Mouse (Mus musculus) thymus, postnatal 36 days (tissue): ENCODE data around the gene Gm28729.
"Not testable (repeated sequence)": the region's sequence is repeated elsewhere in the genome, so short reads cannot be mapped to it uniquely, and the experiment has no call there.

Experiments used
- DNase-seq, 2 experiments: peaks; one replicate each; pipeline ENCODE4 v3.0.0; 2022; ENCODE audit warnings: mixed read lengths in 2 of 2

Gene Gm28729

DNA sequence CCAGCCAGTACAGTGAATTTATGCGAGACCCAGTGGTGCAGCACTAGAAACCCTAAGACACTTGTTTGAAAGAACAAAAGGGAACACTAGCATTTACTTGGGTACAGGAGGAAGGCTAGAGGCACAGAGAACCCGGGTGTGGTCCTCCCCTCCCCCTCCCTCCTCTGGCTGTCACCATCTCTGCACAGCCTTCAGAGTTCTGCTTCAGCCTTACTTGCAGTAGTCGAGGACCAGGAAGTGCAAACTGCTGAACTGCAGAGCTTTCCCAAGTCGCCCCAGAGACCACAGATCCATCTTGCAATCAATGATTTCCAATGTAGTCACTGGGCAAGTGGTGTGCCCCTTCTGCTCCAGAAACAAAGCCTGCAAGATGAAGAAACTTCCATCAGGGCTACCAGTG lies 7.6 kb downstream of the Gm28729 start:
- DNase-seq: peak; percentile 9 to 19

DNA sequence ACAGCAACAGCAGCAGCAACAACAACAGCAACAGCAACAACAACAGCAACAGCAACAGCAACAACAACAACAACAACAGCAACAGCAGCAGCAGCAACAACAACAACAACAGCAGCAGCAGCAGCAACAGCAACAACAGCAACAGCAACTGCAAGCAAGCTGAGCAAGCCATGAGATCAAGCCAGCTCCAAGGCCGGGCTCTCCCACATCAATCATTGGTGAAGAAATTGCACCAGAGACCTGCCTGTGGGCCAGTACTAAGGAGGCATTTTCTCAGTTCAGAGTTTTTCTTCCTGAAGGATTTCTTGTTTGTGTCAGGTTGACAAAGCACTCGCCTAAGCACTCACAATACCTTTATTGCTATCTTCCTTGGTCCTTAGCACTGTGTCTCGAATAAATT lies 8.3 kb downstream of the Gm28729 start:
- no peak for DNase-seq

DNA sequence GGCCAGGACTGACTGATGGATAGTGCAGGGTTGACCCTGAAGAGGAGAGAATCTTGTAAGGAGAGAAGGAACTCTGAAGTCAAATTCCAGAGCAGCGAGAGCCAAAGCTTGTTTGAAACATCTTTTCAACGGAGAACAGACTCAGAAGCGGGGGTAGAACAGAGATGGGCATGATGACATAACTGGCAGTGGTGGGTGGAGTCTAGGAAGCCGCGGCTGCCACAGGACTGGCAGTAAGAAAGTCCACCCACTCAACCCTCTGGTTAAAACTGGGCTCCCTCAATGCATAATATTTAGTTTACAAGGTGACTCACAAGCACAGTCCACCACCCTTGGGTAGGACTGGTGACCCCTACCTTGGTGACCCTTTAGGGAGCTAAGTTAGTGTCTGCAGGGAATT lies 9.3 kb downstream of the Gm28729 start:
- no peak for DNase-seq

DNA sequence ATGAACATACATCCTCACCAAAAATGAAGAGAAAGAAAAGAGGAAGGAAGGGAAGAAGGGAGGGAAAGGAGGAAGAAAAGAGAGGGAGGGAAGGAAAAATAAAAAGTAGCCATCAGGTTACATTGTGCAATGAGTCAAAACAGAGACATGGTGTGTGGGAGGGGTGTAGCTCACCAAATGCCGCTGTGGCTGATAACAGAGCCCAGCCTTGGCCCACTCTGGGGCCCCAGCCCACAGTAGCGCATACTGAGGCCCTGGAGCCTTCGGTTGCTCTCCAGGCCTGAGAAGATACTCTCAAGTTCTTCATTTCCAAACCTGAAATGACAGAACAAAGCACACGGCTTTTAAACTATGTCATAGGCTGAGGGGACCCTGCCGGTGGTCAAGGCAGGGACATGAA lies 10.8 kb downstream of the Gm28729 start:
- no peak for DNase-seq

DNA sequence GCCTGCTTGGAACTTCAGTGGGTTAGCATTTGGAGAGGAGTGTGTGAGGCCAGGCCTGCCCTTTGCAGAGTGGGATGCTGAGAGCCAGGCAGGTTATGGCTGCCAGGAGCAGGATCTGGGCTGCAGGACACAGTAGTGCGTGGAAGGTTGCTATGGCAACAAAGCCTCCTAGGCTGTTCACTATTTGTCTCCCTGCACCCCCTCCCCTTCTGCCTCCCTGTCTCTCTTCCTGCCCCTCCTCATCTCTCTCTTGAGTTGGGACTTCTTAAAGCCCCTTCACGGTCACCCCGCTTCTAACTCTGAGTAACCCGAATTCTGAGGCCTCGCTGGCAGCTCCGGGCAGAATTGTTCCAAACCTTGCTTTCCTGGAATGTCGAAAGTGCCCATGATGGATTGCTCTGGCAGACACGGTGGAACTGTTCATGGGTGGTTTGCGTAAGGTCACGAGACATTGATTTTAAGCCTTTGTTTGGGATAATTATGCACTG lies 19.0 kb downstream of the Gm28729 start:
- DNase-seq: no peak

DNA sequence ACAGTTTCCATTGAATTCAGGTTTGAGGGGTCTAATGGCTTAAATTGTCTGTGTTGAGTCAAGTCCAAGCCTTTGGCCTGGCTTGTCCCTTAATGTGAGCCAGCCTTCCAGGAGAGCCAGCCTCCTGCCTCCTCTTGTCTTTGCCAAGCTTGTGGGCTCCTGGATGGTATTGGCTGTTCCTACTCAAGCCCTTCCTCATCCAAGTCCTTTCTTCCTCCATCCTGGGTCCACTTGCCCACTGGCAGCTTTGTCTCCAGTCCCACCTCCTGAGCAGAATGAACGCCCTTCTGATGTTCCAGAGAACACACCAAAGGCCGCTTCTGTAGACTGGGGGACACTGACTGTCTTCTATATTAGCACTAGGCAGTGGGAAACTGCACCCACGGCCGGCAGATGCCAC lies 19.9 kb downstream of the Gm28729 start:
- DNase-seq: no peak

DNA sequence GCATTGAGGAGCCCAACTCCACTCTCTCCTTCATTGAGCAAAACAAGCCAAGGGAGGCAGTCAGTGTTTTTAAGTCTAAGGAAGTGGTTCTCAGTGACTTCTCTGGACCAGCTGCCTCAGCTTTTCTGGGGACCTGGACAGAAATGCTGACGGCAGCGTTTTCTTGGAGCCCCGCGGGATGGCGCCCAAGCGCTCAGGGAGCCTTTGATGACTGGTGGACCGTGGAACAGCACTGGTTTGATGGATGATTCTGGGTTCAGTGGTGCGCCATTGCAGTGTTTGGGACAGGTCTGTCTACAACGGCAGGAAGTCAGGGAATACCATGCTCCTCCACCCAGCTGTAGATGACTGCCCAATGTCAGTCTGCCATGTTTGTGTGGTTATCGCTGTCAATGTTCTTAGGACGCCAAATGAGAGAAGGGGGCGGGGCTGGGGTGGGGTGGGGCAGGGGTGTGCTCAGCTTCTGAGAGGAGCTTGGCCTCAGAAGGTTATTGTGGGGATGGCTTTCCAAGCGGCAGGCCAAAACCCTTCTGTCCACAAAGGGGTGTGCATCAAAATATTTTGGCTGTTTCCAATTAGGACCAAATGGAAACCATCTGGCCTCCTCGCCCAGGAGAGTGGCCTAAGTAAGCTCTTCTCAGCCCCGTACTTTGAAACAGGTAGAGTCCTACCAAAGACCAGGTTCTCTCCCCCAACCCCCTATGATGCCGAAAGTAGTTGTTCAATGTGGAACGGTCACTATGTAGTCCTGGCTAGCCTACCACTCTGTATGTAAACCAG lies 20.8 kb downstream of the Gm28729 start:
- DNase-seq: no peak

DNA sequence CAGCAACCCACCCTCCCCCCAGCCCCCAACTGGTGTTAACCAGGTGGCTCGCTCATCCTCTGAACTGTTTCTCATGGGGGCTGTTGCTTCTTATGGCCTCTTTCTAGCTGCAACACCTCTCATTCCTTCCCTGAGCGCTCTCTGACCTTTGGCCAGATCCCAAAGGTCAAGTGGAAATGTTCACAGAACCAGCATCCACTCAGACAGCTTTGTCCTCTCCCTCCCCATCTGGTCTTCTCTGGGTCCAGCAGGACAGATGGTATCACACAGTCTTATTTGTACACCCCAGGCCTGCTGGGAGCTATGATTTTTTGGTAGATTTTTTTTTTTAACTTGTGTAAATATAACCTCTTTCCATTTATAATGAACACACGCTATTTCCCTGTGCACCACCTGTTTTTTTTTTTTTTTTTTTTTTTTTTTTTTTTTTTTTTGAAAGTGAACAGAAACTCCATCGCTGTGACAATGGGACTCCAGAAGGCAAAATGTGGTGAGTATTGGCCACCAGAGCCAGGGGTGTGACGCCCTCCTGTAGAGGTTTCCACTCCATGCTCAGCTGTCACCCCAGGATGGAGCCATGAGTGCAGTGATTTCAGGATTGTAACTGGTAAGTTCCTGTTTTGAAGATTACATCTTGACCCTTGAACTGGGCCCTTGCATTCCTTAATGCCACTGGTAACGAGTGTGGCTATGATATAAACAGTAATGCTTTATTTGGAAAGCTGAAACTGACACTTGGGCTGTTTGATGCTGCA lies 22.0 kb downstream of the Gm28729 start:
- DNase-seq: no peak

DNA sequence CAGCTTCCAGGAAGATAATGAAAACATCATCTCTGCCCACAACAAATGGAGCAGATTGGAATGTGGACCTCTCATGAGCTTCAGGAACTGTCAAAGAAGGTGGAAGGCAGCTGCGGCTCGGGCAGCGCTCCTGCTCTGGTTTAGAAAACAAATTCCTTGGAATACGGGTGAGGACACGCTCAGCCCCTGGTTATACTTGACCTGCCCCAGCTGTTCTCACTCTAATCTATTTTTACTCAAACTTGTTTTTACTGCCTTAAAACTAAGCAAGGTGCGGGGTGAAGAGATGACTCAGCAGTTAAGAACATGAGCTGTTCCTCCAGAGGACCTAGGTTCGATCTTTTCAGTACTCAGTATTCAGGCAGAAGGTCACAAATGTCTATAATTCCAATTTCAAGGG lies 23.8 kb downstream of the Gm28729 start:
- no peak for DNase-seq

DNA sequence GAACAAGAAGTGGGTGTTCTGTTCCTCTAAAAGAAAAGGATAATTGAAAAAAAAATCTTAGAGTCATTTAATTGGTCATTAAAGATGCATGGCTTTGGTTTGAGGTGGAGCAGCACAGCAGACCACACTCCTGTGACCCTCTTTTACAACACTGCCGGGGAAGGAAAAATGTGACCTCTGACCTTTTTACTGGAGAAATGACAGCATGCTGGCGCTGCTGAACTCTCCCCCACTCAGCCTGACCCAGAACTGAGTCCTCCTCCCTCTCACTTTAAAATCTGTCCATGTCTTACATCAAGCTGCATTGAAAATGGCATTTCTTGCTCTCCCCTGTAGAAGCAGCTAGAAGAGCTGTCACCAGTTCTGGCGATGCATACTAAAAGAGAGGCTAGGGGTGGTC lies 31.9 kb downstream of the Gm28729 start:
- no peak for DNase-seq

DNA sequence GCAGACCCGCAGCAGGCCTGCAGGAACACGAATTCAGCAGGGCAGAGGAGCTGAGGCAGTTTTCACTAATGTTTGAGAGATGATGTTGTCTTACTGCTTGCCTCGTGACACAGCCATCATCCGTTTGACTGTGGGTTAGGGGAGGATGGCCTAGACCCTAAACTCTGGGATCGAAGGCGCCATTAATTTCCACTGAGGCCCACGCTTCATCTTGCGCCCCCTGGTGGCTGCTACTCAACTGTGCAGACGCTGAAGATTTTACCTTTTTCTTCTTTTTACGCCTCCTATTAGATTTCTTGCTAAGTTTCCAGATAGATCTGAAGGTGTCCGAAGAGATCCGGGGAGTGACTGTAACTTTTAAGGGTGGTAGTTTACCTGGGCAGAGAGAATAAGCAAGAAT lies 33.3 kb downstream of the Gm28729 start:
- DNase-seq: peak; percentile 45 to 49

DNA sequence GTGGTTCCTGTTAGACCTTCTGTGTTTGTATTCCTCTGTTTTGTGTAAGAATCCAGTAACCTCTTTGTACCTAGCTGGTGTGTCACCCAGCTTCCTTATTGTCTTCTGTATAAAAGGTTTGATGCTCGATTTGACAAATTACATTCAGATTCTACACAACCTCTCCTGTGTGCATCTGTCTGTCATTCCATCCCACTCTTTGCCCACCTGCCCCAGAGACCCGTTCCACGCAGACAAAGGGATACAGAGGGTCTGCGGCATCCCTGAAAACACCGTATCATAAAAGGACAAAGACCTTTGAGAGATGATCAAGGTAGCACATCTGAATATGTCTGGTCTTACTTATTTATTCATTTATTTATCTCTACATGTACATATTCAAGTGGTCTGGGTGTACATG lies 37.2 kb downstream of the Gm28729 start:
- DNase-seq: not testable (repeated sequence)

DNA sequence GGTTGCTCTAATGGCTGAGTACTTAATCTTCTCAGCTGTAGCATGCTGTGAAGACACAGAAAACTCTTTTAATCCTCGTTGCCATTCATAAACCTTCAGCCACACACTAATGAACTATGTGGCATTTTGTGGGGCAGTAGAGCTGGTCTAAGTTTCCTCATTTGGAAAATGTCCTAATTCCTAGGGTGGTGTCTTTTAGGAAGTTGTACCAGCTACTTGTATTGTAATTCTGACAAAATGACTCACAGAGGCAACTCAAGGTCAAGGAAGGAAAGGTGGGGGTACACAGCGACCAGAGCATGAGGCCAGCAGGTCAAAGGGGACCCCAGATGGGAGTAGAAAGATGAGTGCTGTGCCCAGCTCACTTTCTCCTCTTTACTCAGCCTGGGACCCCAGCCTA lies 41.4 kb downstream of the Gm28729 start:
- DNase-seq: no peak

DNA sequence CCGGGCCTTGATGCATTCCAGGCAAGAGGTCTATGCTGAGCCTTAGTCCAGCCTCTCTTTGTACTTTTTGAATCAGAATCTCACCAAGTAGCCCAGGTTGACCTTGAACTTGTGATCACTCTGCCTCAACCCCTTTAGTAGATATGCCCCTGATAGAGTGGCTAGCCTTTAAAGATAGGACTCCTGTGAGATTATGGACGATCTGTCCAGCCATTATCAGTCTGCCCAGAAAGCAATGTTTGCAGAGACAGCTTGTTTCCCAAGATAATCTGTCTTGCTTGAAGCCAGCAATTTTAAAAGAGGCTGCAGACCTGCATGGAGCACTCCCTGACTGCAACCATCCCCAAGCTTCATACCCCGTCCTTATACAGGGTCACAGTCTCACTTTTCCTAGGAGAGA lies 42.0 kb downstream of the Gm28729 start:
- DNase-seq: no peak

DNA sequence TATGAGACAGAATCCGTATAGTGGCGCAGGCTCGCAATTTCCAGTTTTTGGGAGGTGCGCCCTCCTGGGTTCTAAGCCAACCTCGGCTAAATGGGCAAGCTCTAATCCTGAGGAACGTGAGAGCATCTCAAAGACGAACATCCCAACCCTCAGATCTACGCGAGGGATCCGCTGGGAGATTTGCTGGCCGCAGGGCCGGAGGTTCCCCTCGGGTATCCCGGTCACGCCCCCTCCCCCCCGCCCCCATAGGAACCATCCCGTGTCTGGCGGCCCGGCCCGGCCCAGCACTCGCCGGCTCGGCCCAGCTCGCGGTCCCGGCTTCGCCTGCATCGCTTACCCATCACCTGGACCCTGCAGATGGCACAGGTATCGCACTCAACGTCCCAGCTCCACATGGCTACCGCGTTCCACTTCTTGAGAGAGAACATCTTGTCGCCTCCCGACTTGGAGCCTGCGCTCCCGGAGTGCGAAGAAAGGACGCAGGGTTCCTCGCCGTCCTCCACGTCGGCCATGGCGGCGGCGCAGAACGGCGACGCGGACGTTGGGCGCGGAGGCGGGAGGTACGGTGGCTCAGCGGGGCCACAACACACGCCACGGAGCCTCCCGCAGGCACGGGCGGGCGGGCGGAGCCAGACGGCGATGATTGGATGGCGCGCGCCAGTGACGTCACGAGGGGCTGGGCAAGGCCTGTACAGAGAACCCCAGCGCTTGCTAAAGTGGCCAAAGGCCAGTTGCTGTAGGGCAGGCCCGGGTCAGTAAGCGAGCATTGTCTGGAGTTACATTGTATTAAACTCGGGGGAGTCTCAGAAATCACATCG lies 46.8 kb downstream of the Gm28729 start, which contains the start of gene Rnf7:
Gene Rnf7, minus strand, starts transcription at position 605 of the 818 bp plus-strand sequence.
- DNase-seq: peak; percentile 98

DNA sequence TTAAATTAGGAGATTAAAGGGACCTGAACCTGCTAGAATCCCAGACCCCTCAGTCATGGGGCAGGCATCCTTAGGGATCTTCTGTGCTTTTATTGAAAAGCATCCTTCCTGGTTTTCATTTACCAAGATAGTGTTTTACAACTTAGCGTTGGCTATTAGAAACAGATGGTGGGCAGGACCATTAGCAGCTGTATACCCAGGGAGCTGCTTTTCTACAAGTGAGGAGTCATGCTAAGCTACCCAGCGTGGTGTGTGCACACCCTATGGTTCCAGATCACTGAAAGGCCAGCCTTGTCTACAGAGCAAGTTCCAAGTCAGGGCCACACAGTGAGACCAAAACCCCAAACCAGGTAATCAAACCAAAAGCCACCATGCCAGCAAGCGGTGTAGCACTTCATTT lies 52.7 kb downstream of the Gm28729 start:
- DNase-seq: no peak

DNA sequence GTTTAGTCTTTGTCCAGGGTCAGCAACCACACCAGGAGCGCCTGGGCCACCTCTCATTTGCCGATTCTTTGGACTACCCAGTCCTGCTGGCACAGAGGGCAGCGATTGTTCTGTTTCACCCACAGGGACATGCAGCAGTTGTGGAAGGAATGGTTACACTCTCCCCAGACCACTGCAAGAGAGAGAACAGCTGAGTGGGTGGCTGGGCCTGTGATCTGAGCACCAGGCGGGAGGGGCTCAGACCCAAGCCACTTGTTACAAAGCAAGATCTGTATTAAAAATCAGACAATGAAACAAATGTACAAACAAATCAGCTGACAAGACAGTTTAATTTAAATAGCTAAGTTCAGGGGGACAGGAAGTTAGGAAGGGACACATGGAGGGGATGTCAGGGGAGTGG lies 53.4 kb downstream of the Gm28729 start:
- DNase-seq: not testable (repeated sequence)

DNA sequence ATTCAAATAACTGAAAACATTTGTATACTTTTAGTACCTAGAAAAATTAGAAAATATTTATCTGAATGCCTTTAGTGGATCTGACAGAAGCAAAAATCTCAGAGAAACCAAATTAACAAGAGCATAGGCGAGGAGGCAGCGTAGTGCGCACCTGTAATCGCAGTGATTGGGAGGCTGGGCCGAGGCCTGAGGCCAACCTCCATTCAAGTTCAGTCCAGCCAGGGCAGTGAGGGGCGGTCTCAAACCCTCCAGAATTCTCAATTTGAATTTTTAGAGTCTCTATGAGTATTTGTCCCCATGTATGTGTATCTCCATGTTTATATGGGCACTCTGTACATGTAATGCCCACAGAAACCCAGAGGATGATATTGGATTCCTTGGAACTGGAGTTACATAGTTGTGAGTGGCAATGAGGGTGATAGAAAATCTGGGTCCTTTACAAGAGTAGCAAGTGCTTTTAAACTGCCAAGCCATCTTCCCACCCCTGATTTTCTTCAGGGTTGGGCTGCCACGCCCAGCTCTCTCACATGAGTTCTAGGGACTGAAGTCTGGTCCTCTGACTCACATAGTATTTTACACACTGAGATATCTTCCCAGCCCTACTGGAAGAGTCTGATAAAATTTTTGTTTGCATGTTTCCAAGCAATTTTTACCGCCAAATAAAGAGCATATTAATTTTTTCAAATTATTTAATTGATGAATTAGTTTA lies 54.6 kb downstream of the Gm28729 start:
- no peak for DNase-seq

DNA sequence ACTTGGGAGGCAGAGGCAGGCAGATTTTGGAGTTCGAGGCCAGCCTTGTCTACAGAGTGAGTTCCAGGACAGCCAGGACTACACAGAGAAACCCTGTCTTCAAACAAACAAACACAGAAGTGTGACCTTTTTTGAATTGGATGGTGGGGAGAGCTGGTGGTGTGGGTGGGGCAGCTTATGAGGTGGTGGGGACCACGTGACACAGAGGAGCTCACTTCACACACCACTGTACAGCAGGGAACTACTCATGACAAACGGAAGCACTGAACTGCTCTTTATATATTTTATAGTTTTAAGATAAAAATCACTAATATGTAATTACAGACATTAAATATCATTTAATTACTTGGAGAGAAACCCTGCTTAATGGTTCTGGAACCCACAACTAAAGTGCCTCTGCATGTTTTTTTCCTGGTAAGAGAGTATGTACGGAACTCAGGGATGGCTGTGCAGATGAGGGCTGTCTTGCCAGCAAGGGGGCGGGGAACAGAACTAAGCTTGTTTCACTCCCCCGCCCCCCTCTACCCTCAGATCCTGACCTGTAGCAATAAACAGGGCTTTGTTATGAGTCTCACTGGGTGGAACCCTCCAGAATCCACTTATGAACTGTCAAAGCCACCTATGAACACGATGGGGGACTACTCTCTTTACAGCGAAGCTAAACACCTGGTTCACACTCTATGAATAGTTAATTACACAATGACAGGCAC lies 55.4 kb downstream of the Gm28729 start:
- DNase-seq: no peak

DNA sequence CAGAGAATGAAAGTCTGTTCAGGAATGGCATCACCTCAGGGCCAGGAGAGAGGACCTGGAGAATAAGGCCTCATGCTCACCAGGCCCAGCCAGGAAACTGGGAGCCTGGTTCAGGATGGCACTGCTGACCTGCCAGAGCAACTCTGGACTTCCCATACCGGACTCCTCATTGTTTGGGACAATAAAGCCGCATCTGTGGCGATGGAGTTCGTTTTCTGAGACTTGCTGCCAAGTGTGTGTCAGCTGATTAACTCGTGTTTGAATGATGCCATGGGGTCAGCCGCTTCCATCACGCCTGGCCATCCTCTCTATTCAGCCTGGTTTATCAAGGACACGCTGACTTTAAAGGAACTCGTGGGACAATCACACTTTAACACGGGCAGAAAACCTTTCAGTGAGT lies 61.4 kb downstream of the Gm28729 start:
- DNase-seq: no peak

DNA sequence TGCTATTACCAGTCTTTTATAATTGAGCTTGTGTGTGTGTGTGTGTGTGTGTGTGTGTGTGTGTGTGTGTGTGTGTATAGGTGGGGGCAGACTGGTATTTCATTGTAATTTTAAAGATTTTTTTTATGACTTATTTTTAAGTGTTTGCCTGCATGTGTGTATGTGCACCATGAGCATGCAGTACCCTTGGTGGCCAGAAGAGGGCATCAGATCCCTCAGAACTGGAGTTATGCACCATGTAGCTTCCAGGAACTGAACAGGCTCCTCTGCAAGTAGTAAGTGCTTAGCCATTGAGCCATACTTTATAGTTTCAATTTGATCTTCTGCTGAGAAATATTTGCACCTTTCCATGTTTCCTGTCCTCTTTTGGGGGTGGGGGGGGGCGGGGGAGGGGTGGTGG lies 63.5 kb downstream of the Gm28729 start:
- no peak for DNase-seq
